Mouse (Mus musculus) heart, postnatal 0 days (tissue): Measurements from ENCODE around the gene Pard3.

ENCODE experiments used
- CTCF ChIP-seq: IDR thresholded peaks from 2 replicates; pipeline ENCODE4 v1.5.1; 2016; ENCODE audit warnings: antibody characterized with exemption, control low read depth, low read depth
- EP300 ChIP-seq: IDR thresholded peaks from 2 replicates; pipeline ENCODE4 v1.6.1; 2016; ENCODE audit warnings: antibody characterized with exemption, low read depth

GRCm38 (mm10) chr8:127089021-127089420 is 25.3 kb downstream of the Pard3 start:
- no peak for TF ChIP-seq CTCF
- TF ChIP-seq EP300 = no peak
